Mouse (Mus musculus) heart, postnatal 10 days (tissue): Measurements from ENCODE around the gene Sfr1. TPM values are rescaled to one million over a fixed set of nuclear protein-coding genes. Genes with fewer than 3 reads are reported as not detected.

Source experiments
- DNase-seq, 2 experiments: peaks; one replicate each; pipeline ENCODE4 v3.0.0; 2021
- intact Hi-C: fragments of 180-260 bp; cut with DNase I; formaldehyde crosslinking; loops from one replicate; pipeline ENCODE4 v1.15.1; 2025
- microRNA-seq, 2 experiments: library from miRNA; unstranded; fragments of <30 nt; microRNA quantifications; one replicate each; pipeline ENCODE4 v1.2.0; 2022
- total RNA-seq, 2 experiments: library from RNA; stranded (reverse); gene quantifications; 2 replicates each; pipeline ENCODE4 v1.2.3; 2021

Gene Sfr1
- total RNA-seq, 2 experiments from 2014 or later: 68.4 to 72.4 TPM

DNA sequence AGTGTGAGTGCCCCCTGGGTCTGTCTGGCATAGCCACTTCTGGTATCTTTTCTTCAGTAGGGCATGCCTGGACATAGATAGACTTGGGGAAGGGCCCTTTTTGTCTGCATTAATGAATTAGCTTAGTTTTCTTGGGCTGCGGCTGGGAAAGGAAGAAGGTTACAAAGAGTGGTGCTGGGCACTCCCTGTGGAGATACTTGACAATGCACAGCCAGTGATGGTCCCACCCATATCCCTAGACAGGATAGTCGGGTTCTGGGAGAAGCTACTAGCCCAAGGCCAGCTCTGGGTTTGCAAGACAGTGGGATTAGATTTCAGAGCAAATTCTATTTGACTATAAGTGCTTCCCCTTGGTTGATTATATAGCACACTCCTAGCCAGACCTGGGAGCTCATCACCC, 17.5 kb downstream of the Sfr1 start:
- DNase-seq: no peak
- intact Hi-C loops: no loop called here

DNA sequence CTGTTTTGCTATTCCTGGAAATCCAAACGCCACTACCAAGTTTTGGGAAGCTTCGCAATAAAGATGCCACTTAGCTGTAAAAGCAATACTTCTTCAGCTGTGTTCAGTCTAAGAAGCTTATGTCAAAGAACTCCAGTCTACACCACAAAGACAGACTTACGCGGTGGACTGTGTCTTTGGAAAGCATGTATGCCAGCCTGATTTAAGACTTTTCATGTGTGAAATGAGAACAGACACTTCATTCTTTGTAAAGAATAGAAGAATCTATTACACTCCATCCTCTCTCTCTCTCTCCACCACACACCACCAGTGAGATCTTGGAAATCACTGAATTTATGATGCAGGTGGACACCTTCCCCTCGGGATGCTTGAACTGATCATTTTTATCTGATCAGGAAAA, 18.9 kb downstream of the Sfr1 start:
- intact Hi-C loops: no loop called here

DNA sequence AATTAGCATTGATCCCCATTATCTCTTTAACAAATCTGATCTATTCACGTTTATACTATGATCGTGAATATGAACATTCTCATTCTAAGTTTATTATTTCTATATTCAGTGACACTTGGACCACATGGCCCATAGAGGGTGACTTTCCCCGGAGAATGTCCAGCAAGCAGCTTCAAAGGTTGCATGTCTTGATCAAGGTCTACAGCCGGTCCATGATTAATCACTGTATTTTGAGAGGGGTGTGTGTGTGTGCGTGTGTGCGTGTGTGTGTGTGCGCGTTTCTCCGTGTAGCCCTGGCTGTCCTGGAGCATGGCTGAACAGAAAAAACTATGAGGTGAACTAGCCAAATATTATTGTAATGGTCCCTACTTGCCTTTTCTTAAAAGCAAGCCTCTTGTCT, 21.0 kb downstream of the Sfr1 start:
- DNase-seq: no peak
- intact Hi-C loops: no loop called here

More for the DNA sequence above, 18.9 kb downstream of the Sfr1 start:
- no peak for DNase-seq

DNA sequence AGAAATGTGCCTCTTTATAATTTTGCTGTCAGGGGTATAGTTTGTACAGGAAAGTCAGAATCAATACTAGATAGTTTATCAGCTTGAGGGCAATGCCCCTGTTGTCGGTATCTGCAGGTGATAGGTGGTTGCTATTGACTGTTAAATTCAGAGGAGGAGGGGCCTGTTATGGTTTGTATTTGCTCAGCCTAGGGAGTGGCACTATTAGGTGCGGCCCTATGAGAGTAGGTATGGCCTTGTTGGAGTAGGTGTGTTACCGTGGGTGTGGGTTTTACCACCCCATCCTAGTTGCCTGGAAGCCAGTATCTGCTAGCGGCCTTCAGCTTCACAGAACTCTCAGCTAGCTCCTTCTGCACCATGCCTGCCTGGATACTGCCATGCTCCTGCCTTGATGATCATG, 22.4 kb downstream of the Sfr1 start:
- intact Hi-C loops: no loop called here
- DNase-seq: no peak

DNA sequence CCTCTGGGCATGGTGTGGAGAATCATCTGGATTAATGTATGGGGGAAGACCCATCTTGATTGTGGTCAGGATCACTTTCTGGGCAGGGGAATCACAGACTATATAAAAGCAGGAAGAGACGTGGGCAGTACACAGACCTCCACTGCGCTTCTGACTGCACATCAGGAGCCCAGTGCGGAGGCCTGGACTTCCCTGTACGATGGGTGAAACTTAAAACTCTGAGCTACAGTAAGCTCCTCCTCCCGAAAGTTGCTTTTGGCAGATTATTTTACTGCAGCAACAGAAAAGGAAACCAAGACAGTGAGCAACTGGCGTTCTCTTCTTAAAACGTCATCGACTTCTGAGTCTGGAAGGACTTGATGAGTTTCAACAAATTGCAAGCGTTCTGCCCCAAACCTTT, 23.4 kb downstream of the Sfr1 start:
- peak; percentile 20 to 25 for DNase-seq
- intact Hi-C loops: no loop called here

DNA sequence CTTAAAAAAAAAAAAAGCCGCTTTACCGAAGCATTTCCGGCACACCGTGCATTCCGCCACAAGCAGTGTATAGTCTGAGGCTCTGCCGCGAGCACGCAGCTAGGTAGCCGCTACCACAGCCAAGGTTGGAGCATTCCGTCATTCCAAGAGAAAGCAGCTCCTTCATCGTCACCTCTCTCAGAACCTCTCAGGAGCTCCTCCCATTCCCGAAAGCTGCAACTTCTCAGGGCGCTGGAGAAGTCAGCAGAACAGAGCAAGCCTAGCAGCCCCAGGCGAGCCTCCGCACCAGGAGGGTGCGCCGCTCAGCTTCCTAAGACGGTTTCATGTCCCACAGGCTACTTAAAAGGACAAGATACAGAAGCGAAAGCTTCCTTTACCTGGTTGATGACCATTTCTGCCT, 24.1 kb downstream of the Sfr1 start:
- intact Hi-C loops: no loop called here
- peak; percentile 34 to 42 for DNase-seq

DNA sequence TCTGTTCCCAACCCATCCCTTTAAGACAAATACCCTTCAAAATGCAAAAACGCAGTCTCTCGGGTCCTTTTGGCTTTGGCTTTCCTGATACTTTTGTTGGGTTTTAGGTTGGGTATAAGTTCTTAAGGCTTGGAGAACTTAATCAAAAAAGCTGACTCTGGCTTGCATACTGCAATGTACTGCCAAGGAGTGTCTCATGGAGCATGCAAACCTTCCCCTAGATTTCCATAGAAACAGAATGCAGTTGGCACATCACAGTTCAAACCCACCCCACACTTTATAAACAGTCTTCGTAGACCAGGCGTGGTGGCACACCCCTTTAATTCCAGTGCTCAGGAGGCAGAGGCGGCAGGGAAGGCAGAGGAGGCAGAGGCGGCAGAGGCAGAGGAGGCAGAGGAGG, 46.4 kb downstream of the Sfr1 start:
- no peak for DNase-seq
- intact Hi-C loops: no loop called here

DNA sequence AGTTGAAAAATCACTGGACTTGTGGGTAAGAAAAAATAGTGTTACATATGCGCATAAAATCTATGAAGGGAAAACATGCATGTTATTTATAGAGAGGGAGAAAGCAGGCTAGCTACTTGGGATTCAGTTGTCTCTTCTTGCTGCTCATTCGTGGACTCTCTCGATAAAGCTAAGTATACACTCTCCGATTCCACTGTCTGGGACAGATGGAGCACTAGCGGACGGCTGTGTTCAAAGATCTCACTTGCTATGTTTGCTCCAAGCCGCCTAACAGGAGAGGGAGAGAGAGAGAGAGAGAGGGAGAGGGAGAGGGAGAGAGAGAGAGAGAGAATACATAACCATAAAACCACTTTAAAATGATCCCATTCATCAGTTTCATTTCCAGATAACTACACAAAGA, 48.7 kb downstream of the Sfr1 start:
- intact Hi-C loops: no loop called here
- DNase-seq: no peak

DNA sequence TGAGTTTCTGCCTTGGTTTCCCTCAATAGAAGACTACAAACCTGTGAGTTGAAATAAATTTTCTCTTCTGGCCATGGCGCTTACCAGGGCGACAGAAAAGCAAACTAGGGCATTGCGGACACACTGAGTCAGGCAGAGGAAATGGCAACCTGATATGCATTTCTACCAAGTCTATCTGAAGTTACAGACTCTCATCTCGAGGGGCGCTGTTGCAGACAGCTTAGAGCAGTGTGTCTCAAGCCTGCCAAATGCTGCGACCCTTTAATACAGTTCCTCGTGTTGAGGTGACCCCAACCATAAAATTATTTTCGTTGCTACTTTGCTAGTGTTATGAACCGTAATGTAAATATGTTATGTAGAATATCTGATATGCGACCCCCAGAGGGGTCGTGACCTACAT, 49.5 kb downstream of the Sfr1 start:
- intact Hi-C loops: no loop called here
- DNase-seq: no peak

DNA sequence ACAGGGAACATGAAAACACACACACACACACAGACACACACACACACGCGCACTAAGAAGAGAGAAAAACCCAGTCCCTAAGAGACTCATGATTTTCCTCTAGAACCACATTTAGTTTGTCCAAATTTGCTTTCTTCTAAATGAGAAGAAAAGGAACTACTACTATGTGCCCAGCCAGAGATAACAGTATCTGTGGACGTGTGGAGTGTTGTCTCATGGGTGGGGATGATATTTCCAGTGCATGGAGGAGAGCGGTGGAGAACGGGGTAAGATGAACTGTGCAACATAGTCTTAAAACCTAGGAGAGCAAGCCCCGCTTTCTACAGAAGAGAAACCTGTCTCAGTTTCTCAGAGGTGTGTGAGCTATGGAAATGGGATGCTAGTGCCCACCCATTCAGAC, 52.4 kb downstream of the Sfr1 start:
- DNase-seq: no peak
- intact Hi-C loops: no loop called here

Small RNA genes lying within 50 kb of the gene (microRNA-seq; reads per million reads assigned to microRNA genes)
- gene Mir8090: 0 to 0.35 reads per million in 2 experiments

Other genes starting within 250 kb of the Sfr1 start
- 10 to 100 TPM; 22.0 to 24.0 TPM for gene Stn1, start 194.2 kb upstream of the Sfr1 start, total RNA-seq
- 100 to 1,000 TPM; 121 to 149 TPM for gene Slk, start 152.0 kb upstream of the Sfr1 start, total RNA-seq
- gene Col17a1, start 39.6 kb upstream of the Sfr1 start, total RNA-seq: under 1 TPM; 0.05 to 0.07 TPM
- 100 to 1,000 TPM; 106 to 117 TPM for gene Gsto1, start 123.3 kb downstream of the Sfr1 start, total RNA-seq
- 1 to 10 TPM; 1.8 to 2.6 TPM for gene Gsto2, start 133.9 kb downstream of the Sfr1 start, total RNA-seq
- gene Cfap43, start 187.6 kb downstream of the Sfr1 start, total RNA-seq: under 1 TPM in 1 of 2 experiments, not detected in 1; 0.24 TPM
- 10 to 100 TPM; 11.1 to 13.3 TPM for gene Itprip, start 187.6 kb downstream of the Sfr1 start, total RNA-seq
- gene Cfap58, start 206.0 kb downstream of the Sfr1 start, total RNA-seq: 1 to 10 TPM; 2.7 to 2.8 TPM